Mouse (Mus musculus): ENCODE results near the gene Taf8. TPM values are rescaled to one million over a fixed set of nuclear protein-coding genes. Genes with fewer than 3 reads are reported as not detected.

Gene Taf8
- polyA plus RNA-seq, 1 experiment from 2014 or later = 28.2 TPM

DNA sequence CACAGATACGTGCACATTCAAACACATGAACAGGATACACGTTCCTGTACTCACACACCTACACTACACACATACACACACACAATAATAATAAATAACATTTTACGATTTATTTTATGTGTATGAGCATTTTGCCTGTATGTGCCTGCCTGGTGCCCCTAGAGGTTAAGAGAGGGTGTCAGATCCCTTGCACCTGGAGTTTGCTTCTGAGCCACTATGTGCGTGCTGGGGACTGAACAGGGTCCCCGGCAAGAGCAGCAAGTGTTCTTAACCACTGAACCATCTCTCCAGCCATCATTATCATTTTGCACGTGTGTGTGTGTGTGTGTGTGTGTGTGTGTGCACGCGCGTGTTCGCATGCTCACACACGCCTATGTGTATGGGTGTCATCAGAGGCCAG, 27.5 kb upstream of the Taf8 start:
- WGBS = 85% methylated on average over 11 of the region's 11 CpGs
- H3K9me3 ChIP-seq = no peaks in the 10 kb centered on the region
- no peak overlapping the region for H3K4me3 ChIP-seq
- no peak for ATAC-seq (ENCODE audit: insufficient number of reproducible peaks, low FRiP score, low TSS enrichment, low read depth)
- peaks cover 40% of the 10 kb centered on the region for H3K4me1 ChIP-seq
- no peaks in the 10 kb centered on the region for H3K27me3 ChIP-seq
- no peak overlapping the region for H3K9ac ChIP-seq
- H3K4me2 ChIP-seq = no peak overlapping the region
- no peaks in the 10 kb centered on the region for H3K36me3 ChIP-seq
- no peak overlapping the region for H3K27ac ChIP-seq

DNA sequence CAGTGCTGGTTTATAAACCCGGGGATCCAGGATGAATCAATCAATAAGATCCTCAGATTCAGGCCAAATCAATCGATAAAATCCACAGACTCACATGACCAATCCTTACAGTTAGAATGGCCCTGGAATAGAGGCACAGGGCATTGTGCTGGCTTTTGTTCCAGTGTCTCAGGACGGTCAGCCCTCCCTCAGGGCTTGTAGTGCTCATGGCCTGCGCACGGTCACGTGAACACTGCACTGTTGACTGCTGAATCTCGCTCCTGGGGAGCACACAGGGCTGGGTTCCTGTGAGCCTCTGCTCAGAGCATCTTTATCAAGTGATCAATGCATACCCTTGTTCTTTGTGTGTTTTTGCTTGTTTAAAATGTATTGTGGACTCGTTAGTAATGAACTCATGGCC, 26.8 kb upstream of the Taf8 start:
- Histone ChIP-seq H3K27ac (peak overlapping the region; percentile 96), H3K4me1 (peaks cover 45% of the 10 kb centered on the region), H3K9ac (no peak overlapping the region), H3K4me2 (no peak overlapping the region), H3K27me3 (no peaks in the 10 kb centered on the region), H3K9me3 (no peaks in the 10 kb centered on the region), H3K36me3 (no peaks in the 10 kb centered on the region), H3K4me3 (no peak overlapping the region)
- 70% methylated on average over 8 of the region's 8 CpGs for WGBS
- ATAC-seq (ENCODE audit: insufficient number of reproducible peaks, low FRiP score, low TSS enrichment, low read depth) = no peak

DNA sequence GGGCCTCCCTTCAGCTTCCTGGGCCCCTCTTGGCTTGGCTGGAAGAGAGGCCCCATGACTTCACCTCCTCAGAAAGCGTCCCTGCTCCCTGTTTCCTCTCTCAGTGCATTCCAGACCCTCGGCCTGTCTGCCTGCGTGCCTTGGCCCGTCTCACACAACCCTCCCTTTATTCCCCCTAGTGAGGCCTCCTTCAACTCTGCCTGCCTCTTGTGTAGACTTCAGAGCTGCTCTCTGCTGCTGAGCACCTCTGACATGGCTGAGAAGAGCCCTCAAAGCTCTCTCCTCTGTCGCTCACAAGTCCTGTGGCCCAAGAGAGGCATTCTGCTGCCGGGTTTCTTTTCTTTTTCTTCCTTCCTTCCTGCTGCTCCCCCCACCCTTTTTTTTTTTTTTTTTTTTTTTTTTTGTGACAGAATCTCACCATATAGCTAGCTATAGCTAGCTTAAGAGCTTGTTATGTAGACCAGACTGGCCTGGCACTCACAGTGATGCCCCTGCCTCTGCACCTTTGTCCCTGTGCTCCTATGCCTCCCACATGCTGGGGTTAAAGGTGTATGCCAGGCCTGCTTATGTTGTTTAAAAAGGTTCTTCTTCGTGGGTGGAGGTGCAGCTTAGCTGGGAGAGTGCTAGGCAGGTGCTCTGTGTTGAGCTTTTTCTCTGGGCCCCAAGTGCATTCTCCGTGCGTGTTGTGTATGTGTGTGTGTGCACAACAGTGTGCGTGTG, 25.6 kb upstream of the Taf8 start:
- WGBS = 29% methylated on average over 10 of the region's 10 CpGs
- Histone ChIP-seq H3K27me3 (no peaks in the 10 kb centered on the region), H3K9me3 (no peaks in the 10 kb centered on the region), H3K4me1 (peaks cover 57% of the 10 kb centered on the region), H3K27ac (peak overlapping the region; percentile 96), H3K9ac (no peak overlapping the region), H3K36me3 (no peaks in the 10 kb centered on the region), H3K4me3 (no peak overlapping the region), H3K4me2 (peak overlapping the region; percentile 24)
- peak; percentile 86 for ATAC-seq (ENCODE audit: insufficient number of reproducible peaks, low FRiP score, low TSS enrichment, low read depth)

GRCm38 (mm10) chr17:47526856-47527520, 24.9 kb upstream of the Taf8 start:
- Histone ChIP-seq H3K9ac (no peak overlapping the region), H3K4me2 (peak overlapping the region; percentile 24)
- ATAC-seq (ENCODE audit: insufficient number of reproducible peaks, low FRiP score, low TSS enrichment, low read depth) = peak; percentile 72

DNA sequence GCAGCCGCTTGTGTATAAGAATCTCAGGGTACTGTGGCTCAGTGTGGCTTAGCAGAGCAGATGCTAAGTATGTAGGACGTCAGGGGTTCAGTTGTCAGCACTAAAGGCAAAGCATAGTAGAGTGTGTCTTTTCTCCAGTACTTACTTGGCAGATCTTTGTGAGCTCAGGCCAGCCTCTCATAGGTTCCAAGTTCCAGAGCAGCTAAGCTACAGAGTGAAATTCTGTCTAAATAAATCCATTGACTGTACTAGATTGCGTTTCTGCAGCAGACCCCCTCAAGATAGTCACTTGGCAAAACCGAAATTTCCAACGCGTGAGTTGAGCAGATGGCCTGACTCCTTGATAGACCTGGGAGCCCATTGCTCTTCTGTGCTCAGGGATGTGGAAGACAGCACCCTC, 22.9 kb upstream of the Taf8 start:
- no peak overlapping the region for H3K9ac ChIP-seq
- H3K27me3 ChIP-seq = no peaks in the 10 kb centered on the region
- no peak overlapping the region for H3K4me2 ChIP-seq
- WGBS = 83% methylated on average over 6 of the region's 6 CpGs
- H3K4me1 ChIP-seq = peaks cover 73% of the 10 kb centered on the region
- H3K9me3 ChIP-seq = no peaks in the 10 kb centered on the region
- no peak for ATAC-seq (ENCODE audit: insufficient number of reproducible peaks, low FRiP score, low TSS enrichment, low read depth)
- peak overlapping the region; percentile 65; the same call in 1 of the 2 replicates for H3K27ac ChIP-seq
- H3K4me3 ChIP-seq = no peak overlapping the region
- H3K36me3 ChIP-seq = no peaks in the 10 kb centered on the region

More at GRCm38 (mm10) chr17:47526856-47527520, 24.9 kb upstream of the Taf8 start:
- H3K36me3 ChIP-seq = no peaks in the 10 kb centered on the region
- H3K9me3 ChIP-seq = no peaks in the 10 kb centered on the region
- H3K27me3 ChIP-seq = no peaks in the 10 kb centered on the region
- WGBS = 53% methylated on average over 17 of the region's 17 CpGs
- H3K27ac ChIP-seq = peak overlapping the region; percentile 96
- no peak overlapping the region for H3K4me3 ChIP-seq
- peaks cover 64% of the 10 kb centered on the region for H3K4me1 ChIP-seq

- no peak overlapping the region for H3K4me2 ChIP-seq
- no peaks in the 10 kb centered on the region for H3K9me3 ChIP-seq
- no peaks in the 10 kb centered on the region for H3K27me3 ChIP-seq
- H3K4me3 ChIP-seq = no peak overlapping the region
- 0 out of 2 replicates have a peak overlapping the region, but pooled peaks have one; percentile 92 for H3K27ac ChIP-seq
- H3K4me1 ChIP-seq = peaks cover 74% of the 10 kb centered on the region
- ATAC-seq (ENCODE audit: insufficient number of reproducible peaks, low FRiP score, low TSS enrichment, low read depth) = no peak
- H3K9ac ChIP-seq = no peak overlapping the region
- no peaks in the 10 kb centered on the region for H3K36me3 ChIP-seq
- 71% methylated on average over 8 of the region's 8 CpGs for WGBS
Observed at GRCm38 (mm10) chr17:47524055-47524454, 22.0 kb upstream of the Taf8 start.

GRCm38 (mm10) chr17:47523211-47523682, 21.2 kb upstream of the Taf8 start:
- Histone ChIP-seq H3K27me3 (no peaks in the 10 kb centered on the region), H3K4me1 (peaks cover 74% of the 10 kb centered on the region), H3K27ac (peak overlapping the region; percentile 92), H3K9me3 (no peaks in the 10 kb centered on the region), H3K9ac (no peak overlapping the region), H3K36me3 (no peaks in the 10 kb centered on the region), H3K4me2 (no peak overlapping the region), H3K4me3 (no peak overlapping the region)
- WGBS = 61% methylated on average over 18 of the region's 18 CpGs
- no peak for ATAC-seq (ENCODE audit: insufficient number of reproducible peaks, low FRiP score, low TSS enrichment, low read depth)

DNA sequence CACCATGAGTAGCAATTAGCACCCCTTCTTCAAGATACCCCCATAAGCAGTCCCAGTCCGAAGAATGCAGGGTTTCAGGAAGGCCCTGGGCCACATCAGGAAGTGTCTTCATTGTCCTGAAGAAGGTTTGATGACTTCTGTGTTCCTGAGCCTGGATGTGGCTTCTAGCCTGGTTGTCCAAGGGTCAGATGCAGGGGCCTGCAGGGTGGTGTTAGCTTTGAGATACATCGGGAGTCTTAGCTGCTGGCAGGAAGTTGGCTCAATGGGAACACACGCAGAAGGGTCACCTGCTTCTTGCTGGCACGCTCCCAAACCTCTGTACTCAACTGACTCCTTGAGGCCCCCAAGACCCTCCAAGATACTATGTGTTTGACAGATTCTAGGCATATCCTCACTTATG, 20.4 kb upstream of the Taf8 start:
- H3K27me3 ChIP-seq = no peaks in the 10 kb centered on the region
- no peaks in the 10 kb centered on the region for H3K36me3 ChIP-seq
- peaks cover 74% of the 10 kb centered on the region for H3K4me1 ChIP-seq
- no peak for ATAC-seq (ENCODE audit: insufficient number of reproducible peaks, low FRiP score, low TSS enrichment, low read depth)
- H3K4me3 ChIP-seq = no peak overlapping the region
- H3K9ac ChIP-seq = no peak overlapping the region
- H3K9me3 ChIP-seq = no peaks in the 10 kb centered on the region
- WGBS = 49% methylated on average over 4 of the region's 4 CpGs
- 0 out of 2 replicates have a peak overlapping the region, but pooled peaks have one; percentile 31 for H3K4me2 ChIP-seq
- peak overlapping the region; percentile 92 for H3K27ac ChIP-seq

DNA sequence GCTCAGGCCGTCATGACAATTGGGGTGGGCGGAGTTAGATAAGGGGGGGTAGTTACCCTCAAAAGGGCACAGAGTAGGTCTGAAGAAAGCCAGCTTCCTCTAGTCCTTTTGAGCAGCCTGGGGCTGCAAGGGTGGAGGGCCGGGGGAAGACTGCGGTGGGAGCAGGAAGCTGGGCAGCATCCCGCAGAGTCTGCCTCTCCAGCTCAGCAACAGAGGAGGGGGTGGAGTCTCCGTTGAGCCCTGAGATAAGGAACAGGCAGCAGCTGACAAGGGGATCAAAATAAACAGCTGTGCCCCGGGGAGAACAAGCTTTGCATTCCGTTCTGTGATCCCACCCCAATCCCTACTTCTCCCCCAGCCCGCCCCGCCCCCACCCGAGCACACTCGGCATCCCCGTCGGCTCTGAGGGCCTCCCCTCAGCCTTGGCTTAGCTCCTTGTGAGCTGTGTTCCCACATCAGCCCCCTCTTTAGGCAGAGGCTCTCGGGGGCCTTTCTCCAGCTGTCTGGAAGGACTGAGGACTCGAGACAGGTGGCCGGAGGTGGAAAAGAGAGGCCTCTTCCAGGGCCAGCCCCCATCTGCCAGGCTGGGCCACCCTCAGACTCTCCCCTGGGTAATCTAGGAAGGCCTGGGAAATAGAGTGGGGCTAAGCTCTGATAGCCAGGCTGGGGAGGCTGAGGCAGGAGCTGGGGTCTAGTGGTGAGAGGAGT, 19.6 kb upstream of the Taf8 start:
- 3% methylated on average over 17 of the region's 17 CpGs for WGBS
- H3K9me3 ChIP-seq = no peaks in the 10 kb centered on the region
- H3K9ac ChIP-seq = no peak overlapping the region; the same call in 1 of the 2 replicates
- H3K4me3 ChIP-seq = peak overlapping the region; percentile 11; the same call in 1 of the 2 replicates
- no peaks in the 10 kb centered on the region for H3K36me3 ChIP-seq
- H3K27ac ChIP-seq = peak overlapping the region; percentile 92
- no peaks in the 10 kb centered on the region for H3K27me3 ChIP-seq
- peak; percentile 82 for ATAC-seq (ENCODE audit: insufficient number of reproducible peaks, low FRiP score, low TSS enrichment, low read depth)
- H3K4me1 ChIP-seq = peaks cover 67% of the 10 kb centered on the region
- peak overlapping the region; percentile 31 for H3K4me2 ChIP-seq

DNA sequence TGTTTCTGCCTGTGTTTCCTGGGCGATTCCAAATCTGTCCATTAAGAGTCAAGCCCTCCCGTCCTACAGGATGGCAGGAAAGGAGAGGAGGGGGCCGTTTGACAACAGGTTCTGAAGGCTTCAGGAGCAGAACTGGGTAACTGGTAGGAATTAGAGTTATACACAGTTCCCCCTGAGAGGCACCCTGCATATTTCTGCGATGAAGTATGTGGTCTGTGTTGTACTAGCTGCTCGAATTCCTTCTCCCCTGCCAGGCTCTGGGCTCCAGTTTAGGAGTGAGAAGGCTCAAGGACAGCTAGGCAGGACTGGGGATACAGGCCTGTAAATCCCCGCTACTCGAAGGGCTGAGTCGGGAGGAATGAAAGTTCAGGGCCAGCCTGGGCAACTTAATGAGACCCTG, 16.1 kb upstream of the Taf8 start:
- Histone ChIP-seq H3K27ac (peak overlapping the region; percentile 96), H3K36me3 (no peaks in the 10 kb centered on the region), H3K4me3 (no peak overlapping the region), H3K9me3 (no peaks in the 10 kb centered on the region), H3K4me1 (peaks cover 58% of the 10 kb centered on the region), H3K27me3 (no peaks in the 10 kb centered on the region), H3K4me2 (peak overlapping the region; percentile 11; the same call in 1 of the 2 replicates), H3K9ac (peak overlapping the region; percentile 4; the same call in 1 of the 2 replicates)
- peak; percentile 72 for ATAC-seq (ENCODE audit: insufficient number of reproducible peaks, low FRiP score, low TSS enrichment, low read depth)
- 9% methylated on average over 8 of the region's 8 CpGs for WGBS

DNA sequence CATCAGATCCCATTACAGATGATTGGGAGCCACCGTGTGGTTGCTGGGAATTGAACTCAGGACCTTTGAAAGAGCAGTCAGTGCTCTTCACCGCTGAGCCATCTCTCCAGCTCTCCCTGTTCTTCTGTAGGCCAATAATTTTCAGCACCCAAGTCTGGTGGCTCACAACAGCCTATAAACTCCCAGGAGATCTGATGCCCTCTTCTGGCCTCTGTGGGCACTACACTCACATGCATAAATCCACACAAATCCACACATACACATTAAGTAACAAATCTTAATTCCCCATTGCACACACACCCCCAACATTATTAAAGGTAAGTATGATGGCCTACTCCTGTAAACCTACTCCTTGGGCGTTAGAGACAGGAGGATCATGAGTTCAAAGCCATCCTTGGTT, 14.1 kb upstream of the Taf8 start:
- no peak overlapping the region for H3K4me2 ChIP-seq
- H3K9ac ChIP-seq = no peak overlapping the region
- 97% methylated on average over 3 of the region's 3 CpGs for WGBS
- H3K27me3 ChIP-seq = no peaks in the 10 kb centered on the region
- no peaks in the 10 kb centered on the region for H3K36me3 ChIP-seq
- H3K4me3 ChIP-seq = no peak overlapping the region
- H3K9me3 ChIP-seq = no peaks in the 10 kb centered on the region
- no peak for ATAC-seq (ENCODE audit: insufficient number of reproducible peaks, low FRiP score, low TSS enrichment, low read depth)
- H3K4me1 ChIP-seq = peaks cover 47% of the 10 kb centered on the region
- H3K27ac ChIP-seq = no peak overlapping the region

Measured in limb, embryonic 15.5 days (tissue).